Mouse (Mus musculus) kidney, embryonic 15.5 days (tissue): Measurements from ENCODE around the gene Nrip2. TPM values are rescaled to one million over a fixed set of nuclear protein-coding genes. Genes with fewer than 3 reads are reported as not detected.
A peak's percentile ranks its signal among the peaks of the same experiment; 100 is the strongest.

Experiments used
- ATAC-seq: fragments of 200-750 bp; cut with Nextera tagmentation; replicated peaks from 2 replicates; pipeline ENCODE4 v1.8.0; 2017; ENCODE audit warnings: moderate TSS enrichment; ENCODE audit not compliant: low FRiP score
- H3K27ac ChIP-seq: fragments of 300-500 bp; sonication (generic); 2 replicates; pipeline ENCODE4 v1.5.1; 2015; ENCODE audit warnings: mild to moderate bottlenecking, inconsistent platforms
- H3K27me3 ChIP-seq: fragments of 300-500 bp; sonication (generic); 2 replicates; pipeline ENCODE4 v1.6.1; 2015; ENCODE audit warnings: inconsistent platforms
- H3K36me3 ChIP-seq: fragments of 300-500 bp; sonication (generic); 2 replicates; pipeline ENCODE4 v1.6.1; 2015; ENCODE audit warnings: inconsistent platforms
- H3K4me1 ChIP-seq: fragments of 300-500 bp; sonication (generic); 2 replicates; pipeline ENCODE4 v1.6.1; 2015; ENCODE audit warnings: inconsistent platforms
- H3K4me2 ChIP-seq: fragments of 300-500 bp; sonication (generic); 2 replicates; pipeline ENCODE4 v1.6.1; 2015; ENCODE audit warnings: moderate library complexity, mild to moderate bottlenecking, inconsistent platforms
- H3K4me3 ChIP-seq: fragments of 300-500 bp; sonication (generic); replicated peaks from 2 replicates; pipeline ENCODE4 v1.5.1; 2015; ENCODE audit warnings: mild to moderate bottlenecking, inconsistent platforms
- H3K9ac ChIP-seq: fragments of 300-500 bp; sonication (generic); 2 replicates; pipeline ENCODE4 v1.6.1; 2015; ENCODE audit warnings: mild to moderate bottlenecking, inconsistent platforms
- H3K9me3 ChIP-seq: fragments of 300-500 bp; sonication (generic); replicated peaks from 2 replicates; pipeline ENCODE4 v1.6.1; 2016; ENCODE audit warnings: inconsistent platforms
- WGBS: fragments of 180-500 bp; shearing (Covaris S2); methylation state at CpG from one replicate; pipeline ENCODE4 v1.1.7; 2015; ENCODE audit warnings: mixed read lengths; 5-methylcytosine and 5-hydroxymethylcytosine counted together
- polyA plus RNA-seq: library from polyadenylated mRNA; unstranded; fragments of >200 nt; fragmentation: Nextera tagmentation; extraction: Ambion mirVana; gene quantifications from 2 replicates; pipeline ENCODE4 v1.2.1, GENCODE M21; 2015

Gene Nrip2
- polyA plus RNA-seq, 1 experiment from 2014 or later, result 20.1 TPM

GRCm38 (mm10) chr6:128445761-128446535, 46.9 kb downstream of the Nrip2 start:
- ATAC-seq, result peak; percentile 73
- Histone ChIP-seq H3K4me1 (peaks cover 12% of the 10 kb centered on the region), H3K4me3 (peak overlapping the region; percentile 20), H3K4me2 (peak overlapping the region; percentile 53), H3K9me3 (no peaks in the 10 kb centered on the region), H3K27me3 (no peaks in the 10 kb centered on the region), H3K9ac (no peak overlapping the region), H3K27ac (no peak overlapping the region), H3K36me3 (0 out of 2 replicates have a peak, but pooled peaks cover 3% of the 10 kb centered on the region)
- WGBS, result 12% methylated on average over 14 of the region's 14 CpGs

- H3K4me3 ChIP-seq, result no peak overlapping the region
- H3K4me2 ChIP-seq, result no peak overlapping the region
- ATAC-seq, result no peak
- H3K27ac ChIP-seq, result no peak overlapping the region
- 0 out of 2 replicates have a peak, but pooled peaks cover 3% of the 10 kb centered on the region for H3K36me3 ChIP-seq
- WGBS, result 93% methylated on average over 5 of the region's 5 CpGs
- no peaks in the 10 kb centered on the region for H3K27me3 ChIP-seq
- H3K9me3 ChIP-seq, result no peaks in the 10 kb centered on the region
- no peak overlapping the region for H3K9ac ChIP-seq
- peaks cover 12% of the 10 kb centered on the region for H3K4me1 ChIP-seq
Observed at GRCm38 (mm10) chr6:128447063-128447462, 48.0 kb downstream of the Nrip2 start.

GRCm38 (mm10) chr6:128455835-128456605, 56.9 kb downstream of the Nrip2 start:
- no peak overlapping the region for H3K27ac ChIP-seq
- H3K4me2 ChIP-seq, result no peak overlapping the region
- H3K9me3 ChIP-seq, result no peaks in the 10 kb centered on the region
- no peaks in the 10 kb centered on the region for H3K27me3 ChIP-seq
- no peaks in the 10 kb centered on the region for H3K4me1 ChIP-seq
- H3K36me3 ChIP-seq, result no peaks in the 10 kb centered on the region
- 0 out of 2 replicates have a peak, but pooled peaks have one; percentile 25 for ATAC-seq
- no peak overlapping the region for H3K4me3 ChIP-seq
- no peak overlapping the region for H3K9ac ChIP-seq
- 61% methylated on average over 12 of the region's 12 CpGs for WGBS

- no peak for ATAC-seq
- Histone ChIP-seq H3K27ac (no peak overlapping the region), H3K4me1 (no peaks in the 10 kb centered on the region), H3K9ac (no peak overlapping the region), H3K27me3 (no peaks in the 10 kb centered on the region), H3K4me2 (no peak overlapping the region), H3K4me3 (no peak overlapping the region), H3K36me3 (no peaks in the 10 kb centered on the region), H3K9me3 (no peaks in the 10 kb centered on the region)
- WGBS, result 82% methylated on average over 5 of the region's 5 CpGs
Observed at GRCm38 (mm10) chr6:128457186-128457585, 58.1 kb downstream of the Nrip2 start.

- no peak for ATAC-seq
- Histone ChIP-seq H3K27me3 (no peaks in the 10 kb centered on the region), H3K4me1 (no peaks in the 10 kb centered on the region), H3K9me3 (no peaks in the 10 kb centered on the region), H3K4me2 (no peak overlapping the region), H3K27ac (no peak overlapping the region), H3K9ac (no peak overlapping the region), H3K4me3 (no peak overlapping the region), H3K36me3 (no peaks in the 10 kb centered on the region)
- WGBS, result 40% methylated on average over 2 of the region's 2 CpGs
Observed at GRCm38 (mm10) chr6:128460321-128460720, 61.2 kb downstream of the Nrip2 start.

- Histone ChIP-seq H3K9ac (no peak overlapping the region), H3K9me3 (no peaks in the 10 kb centered on the region), H3K27ac (no peak overlapping the region), H3K4me2 (no peak overlapping the region), H3K4me1 (no peaks in the 10 kb centered on the region), H3K4me3 (no peak overlapping the region), H3K27me3 (no peaks in the 10 kb centered on the region), H3K36me3 (no peaks in the 10 kb centered on the region)
- WGBS, result 82% methylated on average over 14 of the region's 14 CpGs
- ATAC-seq, result no peak
Observed at GRCm38 (mm10) chr6:128460729-128461503, 61.8 kb downstream of the Nrip2 start.

GRCm38 (mm10) chr6:128461606-128462005, 62.5 kb downstream of the Nrip2 start:
- H3K27ac ChIP-seq, result no peak overlapping the region
- H3K36me3 ChIP-seq, result no peaks in the 10 kb centered on the region
- no peak overlapping the region for H3K4me3 ChIP-seq
- no peaks in the 10 kb centered on the region for H3K27me3 ChIP-seq
- no peak overlapping the region for H3K9ac ChIP-seq
- H3K9me3 ChIP-seq, result no peaks in the 10 kb centered on the region
- no peak overlapping the region for H3K4me2 ChIP-seq
- no peak for ATAC-seq
- no peaks in the 10 kb centered on the region for H3K4me1 ChIP-seq

- Histone ChIP-seq H3K27ac (no peak overlapping the region), H3K4me1 (no peaks in the 10 kb centered on the region), H3K27me3 (no peaks in the 10 kb centered on the region), H3K4me3 (no peak overlapping the region), H3K4me2 (no peak overlapping the region), H3K9ac (no peak overlapping the region), H3K9me3 (no peaks in the 10 kb centered on the region), H3K36me3 (no peaks in the 10 kb centered on the region)
- no peak for ATAC-seq
- WGBS, result 81% methylated on average over 4 of the region's 4 CpGs
Observed at GRCm38 (mm10) chr6:128464996-128465395, 65.9 kb downstream of the Nrip2 start.

Other genes with a start within 250 kb of the Nrip2 start
- 2.5 and 3.5 TPM in 2 replicates for gene Tead4, start 98.5 kb upstream of the Nrip2 start, polyA plus RNA-seq
- 23.1 and 26.5 TPM in 2 replicates for gene Tulp3, start 43.4 kb upstream of the Nrip2 start, polyA plus RNA-seq
- 122 TPM in 2 replicates for gene Rhno1, start 36.4 kb upstream of the Nrip2 start, polyA plus RNA-seq
- gene Foxm1, start 36.3 kb upstream of the Nrip2 start, polyA plus RNA-seq, result 33.7 and 36.4 TPM in 2 replicates
- gene Tex52, start 23.8 kb upstream of the Nrip2 start, polyA plus RNA-seq, result 0.26 and 0.44 TPM in 2 replicates
- not detected in 2 replicates for gene Gm44596, start 23.8 kb upstream of the Nrip2 start, polyA plus RNA-seq
- 30.5 and 35.9 TPM in 2 replicates for gene Itfg2, start 25.6 kb downstream of the Nrip2 start, polyA plus RNA-seq
- 521 and 534 TPM in 2 replicates for gene Fkbp4, start 39.4 kb downstream of the Nrip2 start, polyA plus RNA-seq
- 1.6 and 2.2 TPM in 2 replicates for gene Pzp, start 127.4 kb downstream of the Nrip2 start, polyA plus RNA-seq
- gene A2ml1, start 182.3 kb downstream of the Nrip2 start, polyA plus RNA-seq, result 0.53 and 0.93 TPM in 2 replicates
- 0.39 TPM in 1 of 2 replicates, not detected in the other for gene Klrb1a, start 224.2 kb downstream of the Nrip2 start, polyA plus RNA-seq